Mouse (Mus musculus): ENCODE results near the gene Ift43.

DNA sequence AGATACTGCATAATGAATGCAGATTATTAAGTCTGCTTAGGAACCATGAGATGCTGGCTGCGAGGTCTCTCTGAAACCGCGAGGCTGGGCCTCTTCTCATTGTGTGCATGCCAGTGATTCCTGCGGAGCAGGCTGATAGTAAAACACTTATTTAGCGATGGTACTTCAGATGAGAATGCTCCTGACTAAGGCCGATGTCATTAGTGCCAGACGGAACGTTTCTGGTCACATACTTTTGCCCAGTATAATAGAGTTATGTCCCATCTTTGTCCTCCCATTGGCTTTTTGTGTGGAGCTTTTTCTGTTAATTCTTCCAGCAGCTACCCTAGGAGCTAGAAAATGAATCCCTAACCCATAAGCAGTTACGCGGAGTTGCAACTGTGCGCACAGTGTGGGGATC is 15.4 kb downstream of the Ift43 start:
- TF ChIP-seq HCFC1 (IDR thresholded peaks at IDR 0.05; ENCODE audit: borderline replicate concordance, insufficient read depth, low read length) (no peak), MAFK (IDR thresholded peaks at IDR 0.05; ENCODE audit: insufficient read depth, low read depth, low read length) (no peak), CHD2 (IDR thresholded peaks at IDR 0.05; ENCODE audit: low read depth, low read length) (no peak), ZNF384 (IDR thresholded peaks at IDR 0.05; ENCODE audit: low read depth, low read length) (no peak)
